Mouse (Mus musculus) CH12.LX (cell line): Measurements from ENCODE around the gene Jag2. TPM values are rescaled to one million over a fixed set of nuclear protein-coding genes. Genes with fewer than 3 reads are reported as not detected.

Source experiments
- DNase-seq: peaks from one replicate; pipeline ENCODE4 v3.0.0-alpha.2; 2013; ENCODE audit errors: extremely low read depth
- H3K27ac ChIP-seq: 2 replicates; pipeline ENCODE4 v1.5.1; 2012; ENCODE audit warnings: low read depth, mild to moderate bottlenecking, control low read depth, moderate library complexity; ENCODE audit not compliant: insufficient read depth
- H3K27me3 ChIP-seq: replicated peaks from 2 replicates; pipeline ENCODE3; 2012; ENCODE audit warnings: inconsistent platforms
- H3K36me3 ChIP-seq, 2 experiments: replicated peaks in 1 of 2; 2 replicates each; pipeline versions ENCODE3 to v1.6.1; 2012; ENCODE audit warnings: inconsistent platforms in 1 of 2, low read length in 1 of 2, mild to moderate bottlenecking in 1 of 2, mixed read lengths in 1 of 2, moderate library complexity in 1 of 2; ENCODE audit not compliant: control insufficient read depth in 1 of 2, insufficient read depth in 1 of 2
- H3K4me1 ChIP-seq, 2 experiments: 2 replicates each; pipeline ENCODE4 v1.6.1; 2012; ENCODE audit warnings: inconsistent platforms in 1 of 2, moderate library complexity in 1 of 2; ENCODE audit not compliant: insufficient read depth in 2 of 2, control insufficient read depth in 1 of 2
- H3K4me2 ChIP-seq: 2 replicates; pipeline ENCODE4 v1.6.1; 2012; ENCODE audit warnings: low read depth, mild to moderate bottlenecking, control low read depth; ENCODE audit not compliant: poor library complexity, insufficient read depth, severe bottlenecking
- H3K4me3 ChIP-seq, 3 experiments: fragments of 150-350 bp in 1 of 3; sonication (generic) in 1 of 3; replicated peaks in 1 of 3; 2 replicates each; pipeline versions ENCODE3 to v1.5.1; 2011 to 2012; ENCODE audit warnings: low read depth in 2 of 3, low read length in 2 of 3, mild to moderate bottlenecking in 2 of 3, moderate library complexity in 2 of 3, control low read depth in 1 of 3, improper control_type of control experiment in 1 of 3, inconsistent platforms in 1 of 3, mixed read lengths in 1 of 3; ENCODE audit not compliant: poor library complexity in 1 of 3
- H3K79me2 ChIP-seq: replicated peaks from 2 replicates; pipeline ENCODE4 v1.6.1; 2012; ENCODE audit warnings: mild to moderate bottlenecking, moderate library complexity; ENCODE audit not compliant: control insufficient read depth, poor library complexity, insufficient read depth, severe bottlenecking; ENCODE audit errors: extremely low read depth
- H3K9ac ChIP-seq: 2 replicates; pipeline ENCODE4 v1.6.1; 2012; ENCODE audit warnings: low read depth, mild to moderate bottlenecking, control low read depth, moderate library complexity; ENCODE audit not compliant: insufficient read depth
- H3K9me3 ChIP-seq: replicated peaks from 2 replicates; pipeline ENCODE3; 2012; ENCODE audit warnings: low read length, inconsistent platforms, mixed read lengths
- CHD2 ChIP-seq: IDR thresholded peaks from 2 replicates; pipeline ENCODE4 v1.6.1; 2011; ENCODE audit warnings: low read length, improper control_type of control experiment
- CTCF ChIP-seq, 2 experiments: IDR thresholded peaks in 1 of 2; conservative IDR thresholded peaks in 1 of 2; 2 replicates each; pipeline ENCODE4 v1.5.1; 2011 to 2012; ENCODE audit warnings: low read depth in 2 of 2, low read length in 2 of 2, improper control_type of control experiment in 1 of 2, inconsistent platforms in 1 of 2, mild to moderate bottlenecking in 1 of 2, moderate library complexity in 1 of 2
- EP300 ChIP-seq: IDR thresholded peaks from 2 replicates; pipeline ENCODE4 v1.6.1; 2011; ENCODE audit warnings: low read length, improper control_type of control experiment
- GABPA ChIP-seq: IDR thresholded peaks from 2 replicates; pipeline ENCODE4 v1.6.1; 2012; ENCODE audit warnings: low read depth, low read length, improper control_type of control experiment, inconsistent platforms; ENCODE audit not compliant: insufficient replicate concordance
- HCFC1 ChIP-seq: IDR thresholded peaks from 2 replicates; pipeline ENCODE4 v1.6.1; 2012; ENCODE audit warnings: low read depth, mild to moderate bottlenecking, inconsistent platforms, low read length, improper control_type of control experiment
- IRF4 ChIP-seq: IDR thresholded peaks from 2 replicates; pipeline ENCODE4 v1.6.1; 2014; ENCODE audit warnings: low read depth, mild to moderate bottlenecking, inconsistent platforms, low read length, improper control_type of control experiment
- JUND ChIP-seq: conservative IDR thresholded peaks from 2 replicates; pipeline ENCODE4 v1.6.1; 2011; ENCODE audit warnings: low read depth, low read length, improper control_type of control experiment
- MAFK ChIP-seq: IDR thresholded peaks from 2 replicates; pipeline ENCODE4 v1.6.1; 2011; ENCODE audit warnings: low read length, improper control_type of control experiment; ENCODE audit not compliant: insufficient replicate concordance
- MAZ ChIP-seq: IDR thresholded peaks from 2 replicates; pipeline ENCODE4 v1.6.1; 2012; ENCODE audit warnings: low read depth, mild to moderate bottlenecking, inconsistent platforms, low read length, improper control_type of control experiment, moderate library complexity
- MEF2A ChIP-seq: IDR thresholded peaks from 2 replicates; pipeline ENCODE4 v1.6.1; 2014; ENCODE audit warnings: low read depth, mild to moderate bottlenecking, inconsistent platforms, low read length, improper control_type of control experiment, borderline replicate concordance
- MYC ChIP-seq: IDR thresholded peaks from 2 replicates; pipeline ENCODE4 v1.6.1; 2011; ENCODE audit warnings: low read depth, mild to moderate bottlenecking, improper control_type of control experiment, low read length
- NELFE ChIP-seq: IDR thresholded peaks from 2 replicates; pipeline ENCODE4 v1.6.1; 2011; ENCODE audit warnings: low read depth, low read length, improper control_type of control experiment
- NRF1 ChIP-seq: IDR thresholded peaks from 2 replicates; pipeline ENCODE4 v1.6.1; 2014; ENCODE audit warnings: low read depth, mild to moderate bottlenecking, inconsistent platforms, low read length, improper control_type of control experiment, moderate library complexity
- PAX5 ChIP-seq: IDR thresholded peaks from 2 replicates; pipeline ENCODE4 v1.6.1; 2012; ENCODE audit warnings: low read length, inconsistent platforms, mixed read lengths
- POLR2AphosphoS2 ChIP-seq: IDR thresholded peaks from 2 replicates; pipeline ENCODE4 v1.6.1; 2011; ENCODE audit warnings: low read depth, low read length, improper control_type of control experiment
- RAD21 ChIP-seq: IDR thresholded peaks from 2 replicates; pipeline ENCODE4 v1.6.1; 2011; ENCODE audit warnings: low read depth, mild to moderate bottlenecking, low read length, improper control_type of control experiment, moderate library complexity
- RCOR1 ChIP-seq: conservative IDR thresholded peaks from 2 replicates; pipeline ENCODE4 v1.6.1; 2012; ENCODE audit warnings: low read depth, mild to moderate bottlenecking, inconsistent platforms, low read length, improper control_type of control experiment
- SIN3A ChIP-seq: IDR thresholded peaks from 2 replicates; pipeline ENCODE4 v1.6.1; 2012; ENCODE audit warnings: low read length, improper control_type of control experiment, inconsistent platforms
- SMC3 ChIP-seq: IDR thresholded peaks from 2 replicates; pipeline ENCODE4 v1.6.1; 2011; ENCODE audit warnings: low read depth, low read length, improper control_type of control experiment
- TBP ChIP-seq: conservative IDR thresholded peaks from 2 replicates; pipeline ENCODE4 v1.6.1; 2011; ENCODE audit warnings: low read depth, low read length, improper control_type of control experiment
- TCF12 ChIP-seq: IDR thresholded peaks from 2 replicates; pipeline ENCODE4 v1.6.1; 2014; ENCODE audit warnings: low read depth, mild to moderate bottlenecking, inconsistent platforms, low read length, improper control_type of control experiment
- USF1 ChIP-seq: IDR thresholded peaks from 2 replicates; pipeline ENCODE4 v1.6.1; 2014; ENCODE audit warnings: low read depth, mild to moderate bottlenecking, inconsistent platforms, low read length, improper control_type of control experiment
- ZC3H11A ChIP-seq: IDR thresholded peaks from 2 replicates; pipeline ENCODE4 v1.6.1; 2012; ENCODE audit warnings: low read depth, mild to moderate bottlenecking, inconsistent platforms, low read length, improper control_type of control experiment
- ZKSCAN1 ChIP-seq: IDR thresholded peaks from 2 replicates; pipeline ENCODE4 v1.6.1; 2012; ENCODE audit warnings: low read depth, inconsistent platforms, low read length, improper control_type of control experiment, borderline replicate concordance
- ZNF384 ChIP-seq: IDR thresholded peaks from 2 replicates; pipeline ENCODE4 v1.6.1; 2012; ENCODE audit warnings: low read depth, low read length, improper control_type of control experiment, inconsistent platforms
- dilution Hi-C: fragments of 300-500 bp; cut with MboI; formaldehyde crosslinking; loops from 2 replicates; pipeline ENCODE4 v1.14.3; 2020; ENCODE audit warnings: low sequenced_read_pairs; ENCODE audit not compliant: extremely low pct_unique_long_range_greater_than_20kb, extremely low pct_ligation_motif_present
- in situ Hi-C: fragments of 300-500 bp; cut with MboI; formaldehyde crosslinking; loops from 3 replicates; pipeline ENCODE4 v1.14.3; 2019; ENCODE audit warnings: low sequenced_read_pairs, low pct_ligation_motif_present, low pct_unique_long_range_greater_than_20kb, mixed read lengths
- polyA plus RNA-seq: library from polyadenylated mRNA; unstranded; fragments of >175 nt; gene quantifications from 2 replicates; pipeline ENCODE4 v1.2.1, GENCODE M21; 2012; ENCODE audit warnings: low read depth; ENCODE audit not compliant: insufficient read length
- total RNA-seq, 2 experiments: library from RNA; depleted of rRNA; stranded (reverse); fragments of 300-350 nt in 1 of 2; fragments of >200 nt in 1 of 2; gene quantifications; 2 replicates each; pipeline ENCODE4 v1.2.3; 2012 to 2014

The Jag2 gene
- total and polyA plus RNA-seq, 3 experiments = 0.34 to 7.6 (median 0.59) TPM

DNA sequence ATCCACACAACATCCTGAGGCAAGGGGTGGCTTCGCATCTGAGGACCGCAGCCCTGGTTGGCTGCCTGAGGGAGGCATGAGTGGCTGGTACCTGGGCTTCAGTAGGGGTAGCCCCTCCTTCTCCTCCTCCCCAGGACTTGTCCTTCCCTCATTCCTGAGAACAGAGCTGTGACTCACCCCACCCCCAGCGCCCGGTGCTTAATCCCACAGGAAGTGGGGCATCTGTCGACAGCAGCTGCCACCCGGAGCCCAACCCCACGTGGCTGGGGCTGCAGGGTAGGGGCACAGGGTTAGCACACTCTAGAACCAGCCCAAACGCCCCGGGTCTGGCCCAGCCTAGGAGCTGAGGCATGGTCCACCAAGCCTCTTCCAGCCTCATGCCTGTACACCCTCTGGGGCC, 8.3 kb upstream of the Jag2 start:
- peaks cover 12 to 38% of the 10 kb centered on the region in 2 experiments for H3K4me1 ChIP-seq
- H3K79me2 ChIP-seq = no peaks in the 10 kb centered on the region
- H3K4me3 ChIP-seq = no peak overlapping the region
- dilution Hi-C loops (no loop called here), in situ Hi-C loops (no loop called here)
- no peaks in the 10 kb centered on the region for H3K27me3 ChIP-seq
- TF ChIP-seq NELFE = no peak
- TF ChIP-seq POLR2AphosphoS2 = no peak
- TF ChIP-seq IRF4 = no peak
- TF ChIP-seq CHD2 = no peak
- TF ChIP-seq SIN3A = no peak
- no peak for TF ChIP-seq TCF12
- TF ChIP-seq JUND = no peak
- TF ChIP-seq PAX5 = no peak
- TF ChIP-seq ZNF384 = no peak
- no peak for TF ChIP-seq TBP
- TF ChIP-seq CTCF (conservative IDR thresholded peaks at IDR 0.05 in 1 of 2, IDR thresholded peaks at IDR 0.05 in 1 of 2; ENCODE audit: low read depth in 2 of 2, low read length in 2 of 2) = no peak
- no peak for TF ChIP-seq EP300
- TF ChIP-seq USF1 = no peak
- TF ChIP-seq MAFK = no peak
- no peak for TF ChIP-seq RAD21
- no peak for TF ChIP-seq ZKSCAN1
- TF ChIP-seq SMC3 = no peak
- TF ChIP-seq GABPA = no peak
- no peak for TF ChIP-seq ZC3H11A
- H3K36me3 ChIP-seq = peaks cover 0 to 9% of the 10 kb centered on the region in 2 experiments
- no peak overlapping the region for H3K9ac ChIP-seq
- no peak overlapping the region for H3K27ac ChIP-seq
- no peaks in the 10 kb centered on the region for H3K9me3 ChIP-seq
- H3K4me2 ChIP-seq = no peak overlapping the region
- DNase-seq = no peak

DNA sequence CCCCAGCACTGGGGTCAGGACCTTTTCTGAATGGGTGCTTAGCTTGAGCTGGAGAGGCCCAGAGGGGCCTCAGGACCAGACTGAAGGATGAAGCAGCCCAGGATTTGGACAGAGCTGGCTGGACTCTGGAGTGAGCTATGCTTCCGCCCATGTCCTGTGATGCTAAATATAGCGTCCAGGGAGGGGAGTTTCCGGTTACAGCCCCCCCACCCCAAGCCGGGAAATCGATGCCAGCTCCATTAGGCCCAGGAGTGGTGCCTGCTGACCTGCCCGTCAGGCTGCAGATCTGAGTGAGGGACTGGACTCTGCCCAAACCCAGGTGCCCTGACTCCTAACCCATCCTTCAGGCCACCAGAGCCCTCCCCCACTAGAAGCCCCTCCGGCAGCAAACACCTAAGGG, 3.1 kb upstream of the Jag2 start:
- in situ Hi-C loops = no loop called here
- Histone ChIP-seq H3K4me3 (no peak overlapping the region), H3K9me3 (peaks cover 12% of the 10 kb centered on the region), H3K9ac (no peak overlapping the region), H3K27me3 (peaks cover 26% of the 10 kb centered on the region), H3K4me2 (no peak overlapping the region), H3K27ac (no peak overlapping the region), H3K36me3 (peaks cover 0 to 4% of the 10 kb centered on the region in 2 experiments), H3K4me1 (peaks cover 10 to 17% of the 10 kb centered on the region in 2 experiments), H3K79me2 (no peaks in the 10 kb centered on the region)
- no peak for DNase-seq
- dilution Hi-C loops = no loop called here
- TF ChIP-seq NRF1 (no peak), PAX5 (no peak), MEF2A (no peak), IRF4 (no peak), RAD21 (no peak), EP300 (no peak), MYC (no peak), SMC3 (no peak), MAZ (no peak), SIN3A (no peak), CTCF (conservative IDR thresholded peaks at IDR 0.05 in 1 of 2, IDR thresholded peaks at IDR 0.05 in 1 of 2; ENCODE audit: low read depth in 2 of 2, low read length in 2 of 2) (no peak), HCFC1 (no peak), ZC3H11A (no peak), ZKSCAN1 (no peak), ZNF384 (no peak), JUND (no peak), RCOR1 (no peak), CHD2 (no peak), POLR2AphosphoS2 (no peak)
- TF ChIP-seq, all 38 proteins: peak for 0
